Mouse (Mus musculus) embryonic facial prominence, embryonic 11.5 days (tissue): ENCODE results near the gene Aim2. TPM values are rescaled to one million over a fixed set of nuclear protein-coding genes. Genes with fewer than 3 reads are reported as not detected.
"Not testable (repeated sequence)": the region's sequence is repeated elsewhere in the genome, so short reads cannot be mapped to it uniquely, and the experiment has no call there.

Experiments used
- ATAC-seq: fragments of 200-750 bp; cut with Nextera tagmentation; replicated peaks from 2 replicates; pipeline ENCODE4 v1.8.0; 2017; ENCODE audit warnings: low read depth; ENCODE audit not compliant: insufficient number of reproducible peaks, low FRiP score, low TSS enrichment
- DNase-seq: peaks from one replicate; pipeline ENCODE4 v3.0.0-alpha.2; 2015; ENCODE audit warnings: low spot score
- H3K27ac ChIP-seq: fragments of 300-500 bp; sonication (generic); replicated peaks from 2 replicates; pipeline ENCODE4 v1.5.1; 2014; ENCODE audit warnings: mild to moderate bottlenecking, low read depth, low read length, control low read depth
- H3K27me3 ChIP-seq: fragments of 300-500 bp; sonication (generic); 2 replicates; pipeline ENCODE4 v1.6.1; 2014; ENCODE audit warnings: mild to moderate bottlenecking, low read length, moderate library complexity, mixed read lengths; ENCODE audit not compliant: control insufficient read depth, insufficient read depth
- H3K36me3 ChIP-seq: fragments of 300-500 bp; sonication (generic); replicated peaks from 2 replicates; pipeline ENCODE4 v1.6.1; 2014; ENCODE audit warnings: low read depth, mild to moderate bottlenecking, low read length, moderate library complexity, mixed read lengths; ENCODE audit not compliant: control insufficient read depth, insufficient read depth
- H3K4me1 ChIP-seq: fragments of 300-500 bp; sonication (generic); 2 replicates; pipeline ENCODE4 v1.6.1; 2014; ENCODE audit warnings: low read length, mixed read lengths; ENCODE audit not compliant: control insufficient read depth, insufficient read depth
- H3K4me2 ChIP-seq: fragments of 300-500 bp; sonication (generic); 2 replicates; pipeline ENCODE4 v1.6.1; 2014; ENCODE audit warnings: low read depth, mild to moderate bottlenecking, control low read depth, low read length, moderate library complexity
- H3K4me3 ChIP-seq: fragments of 300-500 bp; sonication (generic); 2 replicates; pipeline ENCODE4 v1.5.1; 2014; ENCODE audit warnings: low read depth, low read length, control low read depth
- H3K9ac ChIP-seq: fragments of 300-500 bp; sonication (generic); replicated peaks from 2 replicates; pipeline ENCODE4 v1.6.1; 2014; ENCODE audit warnings: mild to moderate bottlenecking, control low read depth, low read length
- H3K9me3 ChIP-seq: fragments of 300-500 bp; sonication (generic); replicated peaks from 2 replicates; pipeline ENCODE4 v1.6.1; 2016; ENCODE audit warnings: mild to moderate bottlenecking, low read length, inconsistent platforms, mixed read lengths; ENCODE audit not compliant: control insufficient read depth
- WGBS: fragments of 180-500 bp; shearing (Covaris S2); extraction: QIAGEN DNeasy Blood & Tissue Kit; methylation state at CpG from one replicate; pipeline ENCODE4 v1.1.7; 2014; 5-methylcytosine and 5-hydroxymethylcytosine counted together
- polyA plus RNA-seq: library from polyadenylated mRNA; unstranded; fragments of >200 nt; fragmentation: Nextera tagmentation; extraction: Ambion mirVana; gene quantifications from 2 replicates; pipeline ENCODE4 v1.2.1, GENCODE M21; 2014

Aim2 gene
- polyA plus RNA-seq, 1 experiment from 2014 or later, result 2.1 TPM

DNA sequence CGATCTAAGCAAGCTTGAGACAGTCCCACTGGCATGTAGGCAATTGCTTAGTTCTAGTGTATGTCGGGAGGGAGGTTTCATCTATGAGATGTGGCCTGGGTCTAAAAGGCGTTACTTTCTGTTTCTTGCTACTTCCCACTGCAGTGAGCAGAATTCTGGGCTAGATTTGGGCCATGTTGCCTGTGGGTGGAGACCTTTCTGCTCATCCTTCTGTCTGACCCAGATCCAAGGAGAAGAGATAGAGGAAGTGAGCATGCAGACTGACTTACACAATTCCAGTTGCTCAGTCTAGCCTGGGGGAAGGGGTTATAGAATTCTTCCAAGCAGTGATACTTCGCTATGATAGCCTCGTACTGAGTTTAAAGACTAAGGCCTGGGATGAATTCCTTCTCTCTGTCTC, 101.0 kb downstream of the Aim2 start:
- WGBS, result 84% methylated on average over 5 of the region's 5 CpGs
- H3K4me1 ChIP-seq, result no peaks in the 10 kb centered on the region
- H3K27me3 ChIP-seq, result no peaks in the 10 kb centered on the region
- ATAC-seq (no peak), DNase-seq (no peak)
- H3K36me3 ChIP-seq, result no peaks in the 10 kb centered on the region
- no peak overlapping the region for H3K9ac ChIP-seq
- no peaks in the 10 kb centered on the region for H3K9me3 ChIP-seq
- H3K4me2 ChIP-seq, result no peak overlapping the region
- H3K4me3 ChIP-seq, result no peak overlapping the region
- H3K27ac ChIP-seq, result no peak overlapping the region

- H3K36me3 ChIP-seq, result no peaks in the 10 kb centered on the region
- H3K9ac ChIP-seq, result no peak overlapping the region
- peak; percentile 62 for DNase-seq
- no peaks in the 10 kb centered on the region for H3K4me1 ChIP-seq
- H3K27me3 ChIP-seq, result no peaks in the 10 kb centered on the region
- no peak overlapping the region for H3K27ac ChIP-seq
- no peak overlapping the region for H3K4me3 ChIP-seq
- 52% methylated on average over 7 of the region's 7 CpGs for WGBS
- no peak overlapping the region for H3K4me2 ChIP-seq
- peak; percentile 67; the same call in 1 of the 2 replicates for ATAC-seq
- H3K9me3 ChIP-seq, result no peaks in the 10 kb centered on the region
Observed at GRCm38 (mm10) chr1:173456139-173456754, 105.6 kb downstream of the Aim2 start.

DNA sequence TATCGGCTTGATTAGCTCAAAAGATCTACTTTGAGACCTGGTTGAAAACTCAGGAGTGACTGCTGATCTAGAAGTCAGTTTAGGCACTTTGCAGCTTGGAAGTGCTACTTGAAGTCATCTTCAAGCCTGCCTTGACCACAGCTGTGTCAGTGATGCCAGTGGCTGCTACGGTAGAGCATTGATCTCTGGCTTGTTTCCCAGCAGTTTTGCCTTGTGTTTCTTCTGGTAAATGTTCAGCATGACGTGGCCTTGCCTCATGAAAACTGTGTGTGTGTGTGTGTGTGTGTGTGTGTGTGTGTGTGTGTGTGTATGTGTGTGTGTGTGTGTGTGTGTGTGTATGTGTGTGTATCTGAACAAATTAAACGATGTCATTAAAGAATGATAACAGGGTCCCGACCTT, 106.1 kb downstream of the Aim2 start:
- no peak for DNase-seq
- H3K27ac ChIP-seq, result no peak overlapping the region
- no peaks in the 10 kb centered on the region for H3K36me3 ChIP-seq
- no peaks in the 10 kb centered on the region for H3K9me3 ChIP-seq
- ATAC-seq, result no peak
- no peak overlapping the region for H3K9ac ChIP-seq
- 88% methylated on average over 5 of the region's 5 CpGs for WGBS
- no peak overlapping the region for H3K4me2 ChIP-seq
- no peak overlapping the region for H3K4me3 ChIP-seq
- no peaks in the 10 kb centered on the region for H3K27me3 ChIP-seq
- no peaks in the 10 kb centered on the region for H3K4me1 ChIP-seq

GRCm38 (mm10) chr1:173480399-173481181, 129.9 kb downstream of the Aim2 start:
- ATAC-seq, H3K27ac ChIP-seq, H3K27me3 ChIP-seq, H3K9me3 ChIP-seq, H3K4me3 ChIP-seq, DNase-seq, H3K36me3 ChIP-seq, H3K4me1 ChIP-seq, H3K9ac ChIP-seq, H3K4me2 ChIP-seq: not testable (repeated sequence)
- WGBS, result 78% methylated on average over 5 of the region's 5 CpGs

DNA sequence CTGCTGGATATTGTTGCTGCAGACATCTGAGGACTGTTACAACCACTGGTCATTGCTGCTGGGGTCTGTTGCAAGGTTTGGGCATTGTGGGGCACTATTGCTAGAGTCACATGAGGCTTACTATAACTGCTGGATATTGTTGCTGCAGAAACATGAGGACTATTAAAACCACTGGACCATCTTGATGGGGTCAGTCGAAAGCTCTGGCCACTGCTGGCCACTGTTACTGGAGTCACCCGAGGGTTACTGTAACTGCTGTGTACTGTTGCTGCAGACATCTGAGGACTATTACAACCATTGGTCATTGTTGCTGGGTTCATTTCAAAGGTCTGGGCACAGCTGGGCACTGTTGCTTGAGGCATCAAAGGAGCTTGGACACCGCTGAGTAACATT, 130.5 kb downstream of the Aim2 start:
- DNase-seq, H3K27me3 ChIP-seq, H3K4me2 ChIP-seq, ATAC-seq, H3K9ac ChIP-seq, H3K9me3 ChIP-seq, H3K4me1 ChIP-seq, H3K36me3 ChIP-seq, H3K27ac ChIP-seq, H3K4me3 ChIP-seq: not testable (repeated sequence)
- 78% methylated on average over 3 of the region's 3 CpGs for WGBS

- WGBS, result 80% methylated on average over 3 of the region's 3 CpGs
- H3K4me2 ChIP-seq, ATAC-seq: not testable (repeated sequence)
Observed at GRCm38 (mm10) chr1:173490812-173491480, 140.3 kb downstream of the Aim2 start, which contains the start of gene Ifi206. Gene Ifi206, minus strand, starts transcription at chr1:173491041.

DNA sequence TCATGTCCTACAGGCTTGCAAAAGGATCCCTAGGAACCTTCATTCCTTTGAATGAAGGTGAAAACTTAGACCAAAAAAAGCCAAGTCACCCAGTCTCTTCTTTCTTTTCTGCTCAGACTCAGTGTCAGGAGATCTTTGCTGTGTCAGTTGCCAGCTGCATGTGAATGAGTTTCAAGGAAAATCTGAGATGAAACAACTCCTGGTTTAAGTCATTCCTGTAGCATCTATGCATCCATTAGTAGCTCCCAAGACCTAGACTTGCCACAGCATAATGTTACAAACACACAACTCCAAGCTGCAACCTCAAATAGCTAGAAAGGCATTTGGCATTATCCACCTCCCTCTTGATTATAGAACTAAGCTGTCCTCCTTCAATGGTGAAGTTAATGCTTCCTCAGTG, 140.8 kb downstream of the Aim2 start:
- H3K27ac ChIP-seq, DNase-seq, H3K9ac ChIP-seq, H3K4me3 ChIP-seq, H3K27me3 ChIP-seq, H3K9me3 ChIP-seq, H3K4me2 ChIP-seq, H3K36me3 ChIP-seq, H3K4me1 ChIP-seq, ATAC-seq: not testable (repeated sequence)

More at GRCm38 (mm10) chr1:173490812-173491480, 140.3 kb downstream of the Aim2 start, which contains the start of gene Ifi206:
- not testable (repeated sequence) for DNase-seq, H3K27ac ChIP-seq, H3K4me3 ChIP-seq, H3K27me3 ChIP-seq, H3K4me1 ChIP-seq, H3K9me3 ChIP-seq, H3K9ac ChIP-seq, H3K36me3 ChIP-seq

DNA sequence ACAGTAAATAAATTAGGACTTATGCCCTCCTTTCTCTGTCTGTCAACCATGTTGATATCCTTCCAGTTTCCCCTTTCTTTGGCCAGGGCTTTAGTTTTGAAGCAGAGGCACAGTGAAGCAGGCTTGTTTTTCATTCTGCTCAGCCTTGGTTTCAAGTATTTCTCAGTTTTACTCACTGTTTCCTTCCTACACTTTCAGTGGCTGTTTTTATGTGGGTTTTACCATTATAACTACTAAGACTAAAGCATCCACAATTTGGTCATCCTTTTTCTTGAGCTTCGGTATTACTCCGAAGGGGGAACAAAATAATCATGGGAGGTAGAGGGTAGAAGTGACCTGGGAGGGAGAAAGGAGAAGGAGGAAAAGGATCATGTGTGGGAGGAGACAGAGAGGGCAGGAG, 159.9 kb downstream of the Aim2 start:
- H3K27me3 ChIP-seq, H3K27ac ChIP-seq, H3K9me3 ChIP-seq, H3K4me3 ChIP-seq, ATAC-seq, H3K4me1 ChIP-seq, H3K36me3 ChIP-seq, H3K4me2 ChIP-seq, H3K9ac ChIP-seq, DNase-seq: not testable (repeated sequence)
- WGBS, result 94% methylated on average over 2 of the region's 2 CpGs
